Mouse (Mus musculus) fat pad, adult 2 months (tissue): Measurements from ENCODE around the gene Tpx2.

Experiments
- DNase-seq: peaks from one replicate; pipeline ENCODE4 v3.0.0-alpha.2; 2011; ENCODE audit warnings: low read depth, low spot score; ENCODE audit errors: extremely low read depth

The Tpx2 gene

GRCm38 (mm10) chr2:152942898-152943515, 95.2 kb downstream of the Tpx2 start:
- DNase-seq: no peak

- DNase-seq: no peak
Observed at GRCm38 (mm10) chr2:152943568-152943967, 95.8 kb downstream of the Tpx2 start.

GRCm38 (mm10) chr2:152944013-152944412, 96.2 kb downstream of the Tpx2 start:
- no peak for DNase-seq
